Mouse (Mus musculus): ENCODE results near the gene Tmem170. TPM values are rescaled to one million over a fixed set of nuclear protein-coding genes. Genes with fewer than 3 reads are reported as not detected.
A peak's percentile ranks its signal among the peaks of the same experiment; 100 is the strongest.
"Not testable (repeated sequence)": the region's sequence is repeated elsewhere in the genome, so short reads cannot be mapped to it uniquely, and the experiment has no call there.

Tmem170 gene
- polyA plus RNA-seq, 1 experiment from 2014 or later: 8.9 TPM

DNA sequence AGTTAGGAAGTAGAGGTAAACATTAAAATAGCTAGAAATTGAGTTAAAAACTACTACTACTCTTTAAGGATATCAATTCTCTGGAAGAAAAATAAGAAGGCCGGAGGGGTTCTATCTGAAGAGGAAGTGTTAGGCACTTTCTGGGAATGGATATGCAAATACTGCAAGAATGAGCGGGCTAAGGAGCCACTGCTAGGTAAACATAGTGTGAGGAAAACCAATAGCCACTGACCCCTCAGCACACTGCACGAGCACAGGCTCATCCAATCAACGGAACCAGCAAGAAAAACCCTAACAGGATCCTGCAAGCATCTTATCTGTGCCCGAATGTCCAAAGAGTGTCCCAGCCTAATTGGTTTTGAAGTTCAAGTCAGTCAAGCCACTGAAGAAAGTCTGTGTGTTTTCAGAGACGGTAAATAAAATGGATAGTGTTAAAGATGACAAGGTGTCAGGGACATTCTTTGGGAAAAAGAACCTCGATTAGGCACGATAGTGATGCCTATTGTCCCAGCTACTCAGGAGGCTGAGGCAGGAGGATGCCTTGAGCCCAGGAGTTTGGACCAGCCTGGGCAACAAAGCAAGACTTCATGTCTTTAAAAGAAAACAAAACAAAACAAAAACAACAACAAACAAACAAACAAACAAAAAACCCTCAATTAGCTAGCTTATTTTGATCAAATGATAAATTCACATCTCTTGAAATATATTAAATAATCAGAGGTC, 11.3 kb downstream of the Tmem170 start:
- no peaks in the 10 kb centered on the region for H3K9me3 ChIP-seq (replicated peaks)
- H3K27ac ChIP-seq: no peak overlapping the region
- no peaks in the 10 kb centered on the region for H3K4me1 ChIP-seq
- peaks cover 16% of the 10 kb centered on the region for H3K36me3 ChIP-seq
- WGBS: 93% methylated on average over 8 of the region's 8 CpGs
- H3K4me3 ChIP-seq: no peak overlapping the region
- no peak for DNase-seq (ENCODE audit: low spot score)
- H3K27me3 ChIP-seq (ENCODE audit: low read depth, poor library complexity, severe bottlenecking): no peaks in the 10 kb centered on the region

DNA sequence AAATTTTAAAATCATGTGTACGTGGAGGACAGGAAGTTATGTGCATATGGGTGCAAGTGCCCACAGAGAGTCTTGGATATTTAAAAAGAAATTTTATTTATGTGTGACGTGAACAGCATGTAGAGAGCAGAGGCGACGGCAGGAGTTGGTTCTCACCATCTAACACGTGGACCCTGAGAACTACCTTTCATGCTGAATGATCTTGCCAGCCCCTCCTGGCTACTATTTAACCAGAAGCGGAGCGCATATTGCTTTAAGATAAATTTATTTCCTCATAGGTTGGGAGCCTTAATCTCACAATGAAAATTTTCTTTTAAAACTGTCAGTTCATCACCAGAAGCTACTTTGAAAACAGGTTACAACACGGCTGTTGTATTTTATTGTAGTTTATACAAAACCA, 11.9 kb downstream of the Tmem170 start:
- Histone ChIP-seq H3K27ac (no peak overlapping the region), H3K4me1 (no peaks in the 10 kb centered on the region), H3K4me3 (no peak overlapping the region), H3K27me3 (ENCODE audit: low read depth, poor library complexity, severe bottlenecking) (no peaks in the 10 kb centered on the region), H3K9me3 (replicated peaks) (no peaks in the 10 kb centered on the region), H3K36me3 (peaks cover 16% of the 10 kb centered on the region)
- WGBS: 93% methylated on average over 8 of the region's 8 CpGs
- DNase-seq (ENCODE audit: low spot score): no peak

DNA sequence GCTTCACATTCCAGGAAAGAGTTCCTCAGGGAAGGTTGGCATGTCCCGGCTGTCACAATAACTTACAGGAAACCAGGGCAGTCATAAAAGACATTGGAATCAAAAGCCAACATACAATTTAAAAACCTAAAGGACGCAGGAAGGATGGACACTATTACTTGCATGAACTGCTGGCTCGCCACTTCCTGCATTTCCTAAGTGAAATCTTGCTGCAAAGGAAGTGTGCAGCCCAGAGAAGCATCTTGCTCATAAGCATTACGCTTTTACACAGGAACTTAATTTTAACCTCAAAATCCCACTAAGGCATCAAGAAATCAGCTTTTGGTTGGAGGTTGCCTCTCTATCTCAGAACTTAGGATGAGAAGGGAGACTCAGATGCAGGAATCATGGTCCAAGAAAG, 13.3 kb downstream of the Tmem170 start:
- 88% methylated on average over 4 of the region's 4 CpGs for WGBS
- DNase-seq (ENCODE audit: low spot score): no peak
- Histone ChIP-seq H3K9me3 (replicated peaks) (no peaks in the 10 kb centered on the region), H3K27me3 (ENCODE audit: low read depth, poor library complexity, severe bottlenecking) (no peaks in the 10 kb centered on the region), H3K4me1 (no peaks in the 10 kb centered on the region), H3K27ac (no peak overlapping the region), H3K36me3 (peaks cover 16% of the 10 kb centered on the region), H3K4me3 (no peak overlapping the region)

DNA sequence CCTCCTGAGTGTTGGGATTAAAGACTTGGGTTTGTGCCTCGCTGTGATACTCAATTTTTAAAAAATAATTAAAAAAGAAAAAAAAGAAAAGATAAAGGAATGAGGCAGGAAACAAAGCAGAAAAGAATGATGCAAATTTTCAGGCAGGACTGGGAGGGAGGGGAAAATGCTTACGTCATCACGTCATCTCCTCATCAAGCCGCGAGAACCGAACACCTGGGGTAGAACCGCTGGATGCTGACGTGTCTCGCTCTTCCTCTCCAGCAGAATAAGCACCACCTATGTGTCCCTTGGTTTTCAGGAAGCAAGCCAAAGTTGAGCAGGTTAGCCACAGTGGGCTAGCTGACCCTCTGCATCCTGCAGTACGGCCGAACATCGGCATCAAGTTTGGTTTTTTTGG, 20.6 kb downstream of the Tmem170 start:
- DNase-seq (ENCODE audit: low spot score): no peak
- no peak overlapping the region for H3K27ac ChIP-seq
- peaks cover 7% of the 10 kb centered on the region for H3K4me1 ChIP-seq
- H3K9me3 ChIP-seq (replicated peaks): no peaks in the 10 kb centered on the region
- H3K4me3 ChIP-seq: no peak overlapping the region
- peaks cover 3% of the 10 kb centered on the region; the same call in 1 of the 2 replicates for H3K36me3 ChIP-seq
- no peaks in the 10 kb centered on the region for H3K27me3 ChIP-seq (ENCODE audit: low read depth, poor library complexity, severe bottlenecking)
- 94% methylated on average over 12 of the region's 12 CpGs for WGBS

DNA sequence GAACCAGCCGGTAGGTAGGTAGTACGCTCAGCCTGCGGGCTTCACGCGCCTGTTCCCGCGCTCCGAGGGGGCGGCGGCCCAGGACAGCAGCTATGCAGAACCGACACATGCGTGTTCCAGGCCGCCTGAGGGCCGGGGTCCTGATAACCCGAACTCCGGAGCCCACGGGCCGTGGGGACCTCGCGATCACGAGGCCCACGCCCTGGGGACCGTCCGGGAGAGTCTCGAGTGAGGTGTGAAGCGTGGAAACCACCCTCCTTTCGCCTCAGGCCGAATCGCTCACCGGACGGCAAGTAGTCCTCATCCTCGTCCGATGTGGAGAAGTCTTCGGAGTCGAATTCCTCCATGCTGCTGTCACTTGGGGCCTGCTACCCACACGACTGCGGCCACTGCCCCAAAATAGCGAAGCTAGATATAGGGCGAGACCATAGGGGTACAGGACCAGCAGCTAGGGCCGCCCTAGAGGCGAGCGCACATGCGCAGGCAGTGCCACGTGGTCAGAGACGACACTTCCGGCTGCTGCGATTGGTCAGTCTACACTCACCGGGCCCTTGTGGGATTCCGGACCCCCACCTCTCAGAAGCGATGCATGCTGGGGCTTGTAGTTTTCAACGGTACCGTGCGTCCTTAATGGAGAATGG, 22.6 kb downstream of the Tmem170 start, which contains the start of gene Cfdp1:
Gene Cfdp1 (minus strand): TSS at position 431 of the 641 bp plus-strand sequence.
- peak within 1 kb of the TSS; percentile 82 for H3K27ac ChIP-seq
- peaks cover 7% of the 10 kb centered on the region for H3K4me1 ChIP-seq
- peak within 1 kb of the TSS; percentile 91 for H3K4me3 ChIP-seq
- H3K36me3 ChIP-seq: peaks cover 12% of the 10 kb centered on the region
- H3K27me3 ChIP-seq (ENCODE audit: low read depth, poor library complexity, severe bottlenecking): no peaks in the 10 kb centered on the region
- WGBS: under 1% methylated on average over 53 of the region's 53 CpGs
- H3K9me3 ChIP-seq (replicated peaks): no peaks in the 10 kb centered on the region
- peak; percentile 97 for DNase-seq (ENCODE audit: low spot score)

DNA sequence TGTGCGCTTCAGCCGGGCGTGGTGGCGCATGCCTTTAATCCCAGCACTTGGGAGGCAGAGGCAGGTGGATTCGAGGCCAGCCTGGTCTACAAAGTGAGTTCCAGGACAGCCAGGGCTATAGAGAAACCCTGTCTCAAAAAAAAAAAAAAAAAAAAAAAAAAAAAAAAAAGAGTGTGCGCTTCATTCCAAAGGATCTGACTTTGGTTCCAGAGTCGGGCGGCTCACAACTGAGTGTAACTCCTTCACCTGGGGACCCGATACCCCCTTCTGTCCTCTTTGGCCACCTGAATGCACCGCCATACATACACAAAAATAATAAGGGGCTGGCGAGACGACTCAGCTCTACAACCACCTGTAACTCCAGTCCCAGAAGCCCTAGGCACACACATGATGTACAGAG, 23.3 kb downstream of the Tmem170 start:
- peak overlapping the region; percentile 91 for H3K4me3 ChIP-seq
- H3K36me3 ChIP-seq: peaks cover 17% of the 10 kb centered on the region
- H3K4me1 ChIP-seq: peaks cover 12% of the 10 kb centered on the region
- H3K27ac ChIP-seq: peak overlapping the region; percentile 82; the same call in 1 of the 2 replicates
- not testable (repeated sequence) for DNase-seq (ENCODE audit: low spot score); H3K27me3 ChIP-seq (ENCODE audit: low read depth, poor library complexity, severe bottlenecking); H3K9me3 ChIP-seq (replicated peaks)
- WGBS: 61% methylated on average over 12 of the region's 12 CpGs

DNA sequence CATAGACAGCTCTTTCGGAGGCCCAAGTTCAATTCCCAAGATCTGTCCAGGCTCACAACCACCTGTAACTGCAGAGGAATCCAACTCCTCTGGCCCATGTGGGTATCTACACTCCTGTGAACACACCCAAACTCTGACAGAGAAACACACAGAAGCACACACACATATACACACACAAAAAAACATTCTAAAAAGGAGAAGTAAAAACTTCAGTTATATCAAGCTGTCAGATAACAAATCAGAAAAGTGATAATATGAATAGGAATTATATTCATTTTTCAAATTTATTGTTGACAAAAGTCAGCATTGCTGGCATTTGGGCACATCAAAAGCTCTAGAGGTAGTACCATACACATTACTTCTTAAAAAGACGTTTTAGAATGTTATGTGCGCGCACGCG, 29.8 kb downstream of the Tmem170 start:
- H3K9me3 ChIP-seq (replicated peaks): no peaks in the 10 kb centered on the region
- 95% methylated on average over 6 of the region's 6 CpGs for WGBS
- H3K36me3 ChIP-seq: peaks cover 61% of the 10 kb centered on the region
- H3K27ac ChIP-seq: no peak overlapping the region
- no peaks in the 10 kb centered on the region for H3K27me3 ChIP-seq (ENCODE audit: low read depth, poor library complexity, severe bottlenecking)
- H3K4me3 ChIP-seq: no peak overlapping the region
- H3K4me1 ChIP-seq: peaks cover 5% of the 10 kb centered on the region; the same call in 1 of the 2 replicates
- DNase-seq (ENCODE audit: low spot score): no peak

DNA sequence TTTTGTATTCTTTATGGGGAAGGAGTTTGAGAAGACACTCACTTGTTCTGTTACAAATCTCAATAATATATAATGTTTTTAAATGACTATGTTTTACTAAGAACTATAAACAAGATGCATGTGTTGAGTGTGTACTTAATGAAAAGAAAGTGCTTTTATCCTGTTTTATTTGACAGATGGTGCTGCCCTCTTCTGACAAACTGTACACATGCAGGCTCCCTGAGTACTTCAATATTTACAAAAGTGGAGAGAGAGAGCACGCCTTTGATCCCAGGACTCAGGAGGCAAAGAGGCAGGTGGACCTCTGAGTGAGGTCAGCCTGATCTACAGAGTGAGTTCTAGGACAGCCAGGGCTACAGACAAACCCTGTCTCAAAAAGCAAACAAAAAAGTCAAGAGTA, 41.0 kb downstream of the Tmem170 start:
- no peak for DNase-seq (ENCODE audit: low spot score)
- H3K36me3 ChIP-seq: peaks cover 84% of the 10 kb centered on the region
- no peaks in the 10 kb centered on the region for H3K9me3 ChIP-seq (replicated peaks)
- WGBS: 63% methylated on average over 1 of the region's 1 CpGs
- H3K27me3 ChIP-seq (ENCODE audit: low read depth, poor library complexity, severe bottlenecking): no peaks in the 10 kb centered on the region
- no peak overlapping the region for H3K4me3 ChIP-seq
- H3K27ac ChIP-seq: no peak overlapping the region
- peaks cover 19% of the 10 kb centered on the region for H3K4me1 ChIP-seq

DNA sequence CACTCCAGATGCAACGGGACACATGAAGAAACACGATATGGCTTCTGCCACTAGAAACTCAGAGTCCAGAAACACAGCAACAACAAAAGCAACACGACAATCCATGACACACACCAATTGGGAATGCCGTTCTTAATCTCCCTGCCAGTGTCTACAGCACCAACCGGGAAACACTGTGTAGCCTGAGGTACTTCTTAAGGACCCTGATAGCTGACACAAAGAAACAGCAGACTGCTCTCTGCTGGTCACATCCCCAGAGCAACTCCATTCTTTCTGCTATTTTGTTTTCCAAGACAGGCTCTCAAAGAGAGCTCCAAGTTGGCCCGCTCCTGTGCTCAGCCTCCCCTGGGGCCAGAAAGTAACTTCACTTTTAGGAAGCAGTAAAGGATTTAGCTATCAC, 42.5 kb downstream of the Tmem170 start:
- H3K36me3 ChIP-seq: peaks cover 86% of the 10 kb centered on the region

DNA sequence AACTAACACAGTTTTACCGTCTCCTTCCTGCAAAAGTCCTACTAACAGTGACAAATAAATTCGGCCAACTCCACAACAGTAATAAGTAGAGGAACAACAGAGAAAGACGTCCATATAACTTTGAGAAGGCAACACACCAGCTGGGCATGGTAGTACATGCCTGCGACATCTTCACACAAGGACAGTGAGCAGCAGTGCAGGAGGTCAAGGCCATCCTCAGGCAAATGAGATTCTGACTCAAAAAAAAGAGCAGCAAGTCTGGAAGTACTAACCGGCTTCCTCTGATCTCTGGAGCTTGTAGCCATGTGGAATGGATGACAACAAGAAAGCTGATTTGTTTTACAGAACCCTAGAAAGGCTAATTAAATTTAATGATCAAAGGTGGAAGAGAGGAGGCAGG, 43.6 kb downstream of the Tmem170 start:
- 66% methylated on average over 5 of the region's 5 CpGs for WGBS
- peaks cover 86% of the 10 kb centered on the region for H3K36me3 ChIP-seq
- H3K27ac ChIP-seq: no peak overlapping the region
- H3K9me3 ChIP-seq (replicated peaks): no peaks in the 10 kb centered on the region
- H3K4me3 ChIP-seq: no peak overlapping the region
- H3K4me1 ChIP-seq: peaks cover 19% of the 10 kb centered on the region
- no peak for DNase-seq (ENCODE audit: low spot score)
- no peaks in the 10 kb centered on the region for H3K27me3 ChIP-seq (ENCODE audit: low read depth, poor library complexity, severe bottlenecking)

More for the DNA sequence above, 42.5 kb downstream of the Tmem170 start:
- WGBS: 79% methylated on average over 6 of the region's 6 CpGs
- DNase-seq (ENCODE audit: low spot score): no peak
- Histone ChIP-seq H3K27ac (no peak overlapping the region), H3K9me3 (replicated peaks) (no peaks in the 10 kb centered on the region), H3K4me3 (no peak overlapping the region), H3K4me1 (peaks cover 19% of the 10 kb centered on the region), H3K27me3 (ENCODE audit: low read depth, poor library complexity, severe bottlenecking) (no peaks in the 10 kb centered on the region)

DNA sequence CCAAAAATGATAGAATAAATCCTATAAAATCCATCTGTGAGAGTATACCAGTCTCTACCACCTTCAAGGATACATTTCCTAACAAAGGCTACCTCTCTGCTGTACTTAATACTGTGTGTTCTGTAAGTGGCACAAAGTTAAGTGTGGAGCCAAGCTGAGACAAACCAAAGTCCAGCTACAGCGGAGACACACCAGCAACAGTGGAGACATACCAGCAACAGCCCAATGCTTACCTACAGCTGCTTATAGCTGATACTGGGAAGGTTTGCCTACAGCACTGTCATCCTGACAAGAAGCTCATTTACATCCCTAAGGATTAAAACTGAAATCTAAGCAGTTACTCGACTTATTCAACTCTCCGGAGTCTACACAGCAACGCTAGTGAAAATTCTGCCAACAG, 44.6 kb downstream of the Tmem170 start:
- WGBS: 79% methylated on average over 4 of the region's 4 CpGs
- peaks cover 86% of the 10 kb centered on the region for H3K36me3 ChIP-seq
- no peaks in the 10 kb centered on the region for H3K9me3 ChIP-seq (replicated peaks)
- no peak overlapping the region for H3K4me3 ChIP-seq
- DNase-seq (ENCODE audit: low spot score): no peak
- H3K27ac ChIP-seq: no peak overlapping the region
- peaks cover 19% of the 10 kb centered on the region for H3K4me1 ChIP-seq
- H3K27me3 ChIP-seq (ENCODE audit: low read depth, poor library complexity, severe bottlenecking): no peaks in the 10 kb centered on the region

DNA sequence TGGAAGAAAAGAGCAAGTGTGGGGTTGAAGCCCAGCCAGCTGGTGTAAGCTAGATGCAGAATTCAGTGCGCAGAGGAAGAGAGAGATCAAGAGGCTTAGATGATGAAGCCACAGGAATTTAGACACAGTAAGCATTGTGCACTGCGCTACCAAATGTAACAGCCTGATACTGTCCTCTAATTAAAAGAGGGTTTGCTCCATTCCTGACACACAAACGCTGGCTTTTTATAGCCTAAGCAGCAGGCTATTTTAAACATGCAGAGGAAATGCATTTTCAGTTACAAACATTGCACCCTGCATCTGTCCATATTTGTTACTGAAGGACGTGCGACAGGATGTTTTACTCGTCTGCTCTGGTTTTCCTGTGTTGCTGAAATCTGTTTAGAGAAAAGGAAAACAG, 48.0 kb downstream of the Tmem170 start:
- no peak overlapping the region for H3K4me3 ChIP-seq
- H3K36me3 ChIP-seq: peaks cover 97% of the 10 kb centered on the region
- no peak for DNase-seq (ENCODE audit: low spot score)
- H3K27me3 ChIP-seq (ENCODE audit: low read depth, poor library complexity, severe bottlenecking): no peaks in the 10 kb centered on the region
- no peak overlapping the region for H3K27ac ChIP-seq
- H3K9me3 ChIP-seq (replicated peaks): no peaks in the 10 kb centered on the region
- 87% methylated on average over 6 of the region's 6 CpGs for WGBS
- H3K4me1 ChIP-seq: peaks cover 14% of the 10 kb centered on the region

DNA sequence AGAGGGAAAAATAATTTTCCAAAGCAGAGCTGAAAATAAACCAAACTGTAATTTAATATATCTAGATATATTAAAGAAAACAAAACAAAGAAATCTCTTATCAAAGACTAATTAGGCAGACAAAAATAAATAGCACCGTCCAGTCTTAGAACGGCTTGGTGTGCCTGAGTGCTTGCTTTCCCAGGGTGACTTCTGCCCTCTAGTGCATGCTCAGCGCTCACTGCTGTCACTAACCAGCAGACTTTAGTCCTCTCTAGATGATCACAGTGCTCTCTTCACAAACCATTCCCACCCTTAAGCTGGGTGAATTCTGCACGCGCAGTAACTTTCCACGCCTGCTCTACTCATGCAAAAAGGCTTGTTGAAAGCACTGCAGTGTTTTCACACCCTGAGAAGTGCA, 51.3 kb downstream of the Tmem170 start:
- H3K27ac ChIP-seq: no peak overlapping the region
- H3K27me3 ChIP-seq (ENCODE audit: low read depth, poor library complexity, severe bottlenecking): no peaks in the 10 kb centered on the region
- no peak for DNase-seq (ENCODE audit: low spot score)
- no peak overlapping the region for H3K4me3 ChIP-seq
- H3K36me3 ChIP-seq: peaks cover 96% of the 10 kb centered on the region
- WGBS: 82% methylated on average over 6 of the region's 6 CpGs
- H3K4me1 ChIP-seq: no peaks in the 10 kb centered on the region
- H3K9me3 ChIP-seq (replicated peaks): no peaks in the 10 kb centered on the region
